Mouse (Mus musculus): ENCODE results near the gene Chst10.

GRCm38 (mm10) chr1:38850650-38851049, 47.3 kb downstream of the Chst10 start:
- TF ChIP-seq E2F4 (IDR thresholded peaks at IDR 0.05; ENCODE audit: insufficient read depth): no peak
- no peak for TF ChIP-seq CEBPB (IDR thresholded peaks at IDR 0.05; ENCODE audit: insufficient read depth, poor library complexity, severe bottlenecking)
- TF ChIP-seq POLR2AphosphoS2 (IDR thresholded peaks at IDR 0.05; ENCODE audit: insufficient read length, low read depth): no peak
- TF ChIP-seq REST (IDR thresholded peaks at IDR 0.05; ENCODE audit: insufficient read depth, insufficient read length): no peak
- TF ChIP-seq MYOG (IDR thresholded peaks at IDR 0.05; ENCODE audit: control insufficient read depth in 1 of 3, insufficient read depth in 1 of 3, insufficient read length in 2 of 3, low read depth in 2 of 3): no peak
- no peak for TF ChIP-seq POLR2A (IDR thresholded peaks at IDR 0.05; ENCODE audit: insufficient read length, low read depth)
- TF ChIP-seq USF1 (IDR thresholded peaks at IDR 0.05; ENCODE audit: low read depth): no peak
